Mouse (Mus musculus) stomach, embryonic 14.5 days (tissue): ENCODE results near the gene Eif4e. TPM values are rescaled to one million over a fixed set of nuclear protein-coding genes. Genes with fewer than 3 reads are reported as not detected.

Experiments
- ATAC-seq: fragments of 200-750 bp; cut with Nextera tagmentation; 2 replicates; pipeline ENCODE4 v1.8.0; 2017; ENCODE audit warnings: low read depth, moderate TSS enrichment; ENCODE audit not compliant: insufficient number of reproducible peaks, insufficient read depth, low FRiP score
- H3K27ac ChIP-seq: fragments of 300-500 bp; sonication (generic); 2 replicates; pipeline ENCODE4 v1.5.1; 2014; ENCODE audit warnings: mild to moderate bottlenecking, low read length, moderate library complexity, mixed read lengths
- H3K27me3 ChIP-seq: fragments of 300-500 bp; sonication (generic); 2 replicates; pipeline ENCODE4 v1.6.1; 2014; ENCODE audit warnings: low read length, control low read depth, mixed read lengths; ENCODE audit not compliant: control insufficient read depth, insufficient read depth
- H3K36me3 ChIP-seq: fragments of 300-500 bp; sonication (generic); 2 replicates; pipeline ENCODE4 v1.6.1; 2014; ENCODE audit warnings: mild to moderate bottlenecking, control low read depth, low read length, moderate library complexity, mixed read lengths; ENCODE audit not compliant: control insufficient read depth, insufficient read depth
- H3K4me1 ChIP-seq: fragments of 300-500 bp; sonication (generic); 2 replicates; pipeline ENCODE4 v1.6.1; 2014; ENCODE audit warnings: low read length, control low read depth, mixed read lengths; ENCODE audit not compliant: control insufficient read depth, insufficient read depth
- H3K4me2 ChIP-seq: fragments of 300-500 bp; sonication (generic); replicated peaks from 2 replicates; pipeline ENCODE4 v1.6.1; 2014; ENCODE audit warnings: low read depth, low read length, control low read depth
- H3K4me3 ChIP-seq: fragments of 300-500 bp; sonication (generic); 2 replicates; pipeline ENCODE4 v1.5.1; 2014; ENCODE audit warnings: low read depth, low read length, control low read depth
- H3K9ac ChIP-seq: fragments of 300-500 bp; sonication (generic); replicated peaks from 2 replicates; pipeline ENCODE4 v1.6.1; 2014; ENCODE audit warnings: low read depth, mild to moderate bottlenecking, control low read depth, low read length, moderate library complexity, mixed read lengths
- H3K9me3 ChIP-seq: fragments of 300-500 bp; sonication (generic); 2 replicates; pipeline ENCODE4 v1.6.1; 2016; ENCODE audit warnings: low read depth, low read length, control low read depth; ENCODE audit not compliant: control insufficient read depth
- WGBS: fragments of 180-500 bp; shearing (Covaris S2); extraction: QIAGEN DNeasy Blood & Tissue Kit; methylation state at CpG from one replicate; pipeline ENCODE4 v1.1.7; 2014; 5-methylcytosine and 5-hydroxymethylcytosine counted together
- polyA plus RNA-seq: library from polyadenylated mRNA; unstranded; fragments of >200 nt; fragmentation: Nextera tagmentation; extraction: Ambion mirVana; gene quantifications from 2 replicates; pipeline ENCODE4 v1.2.1, GENCODE M21; 2014

Eif4e gene
- polyA plus RNA-seq = 343 and 347 TPM in 2 replicates

- peak within 1 kb of the TSS; percentile 92 for H3K4me3 ChIP-seq
- no peaks in the 10 kb centered on the region for H3K9me3 ChIP-seq
- WGBS = 2% methylated on average over 39 of the region's 39 CpGs
- H3K4me1 ChIP-seq = peaks cover 21% of the 10 kb centered on the region
- peak within 1 kb of the TSS; percentile 31; the same call in 1 of the 2 replicates for H3K9ac ChIP-seq
- peak within 1 kb of the TSS; percentile 49 for H3K4me2 ChIP-seq
- H3K27ac ChIP-seq = peak within 1 kb of the TSS; percentile 85
- H3K27me3 ChIP-seq = no peaks in the 10 kb centered on the region
- ATAC-seq = peak; percentile 33
- no peaks in the 10 kb centered on the region for H3K36me3 ChIP-seq
These were observed at the start of gene Eif4e for GRCm38 (mm10) chr3:138526073-138526915. Gene Eif4e (plus strand): TSS chr3:138526179.

GRCm38 (mm10) chr3:138479489-138479888 lies 46.5 kb upstream of the Eif4e start:
- no peaks in the 10 kb centered on the region for H3K27me3 ChIP-seq
- H3K4me3 ChIP-seq = no peak overlapping the region
- no peaks in the 10 kb centered on the region for H3K4me1 ChIP-seq
- no peak for ATAC-seq
- 92% methylated on average over 8 of the region's 8 CpGs for WGBS
- H3K36me3 ChIP-seq = peaks cover 12% of the 10 kb centered on the region
- no peak overlapping the region for H3K4me2 ChIP-seq
- no peak overlapping the region for H3K9ac ChIP-seq
- H3K9me3 ChIP-seq = no peaks in the 10 kb centered on the region
- H3K27ac ChIP-seq = no peak overlapping the region

GRCm38 (mm10) chr3:138481526-138482284 lies 44.3 kb upstream of the Eif4e start:
- H3K9ac ChIP-seq = no peak overlapping the region
- H3K27ac ChIP-seq = no peak overlapping the region
- no peaks in the 10 kb centered on the region for H3K4me1 ChIP-seq
- no peak overlapping the region for H3K4me2 ChIP-seq
- no peak overlapping the region for H3K4me3 ChIP-seq
- 67% methylated on average over 14 of the region's 14 CpGs for WGBS
- H3K27me3 ChIP-seq = no peaks in the 10 kb centered on the region
- no peaks in the 10 kb centered on the region for H3K9me3 ChIP-seq
- H3K36me3 ChIP-seq = peaks cover 18% of the 10 kb centered on the region
- ATAC-seq = no peak

- WGBS = 76% methylated on average over 2 of the region's 2 CpGs
- no peaks in the 10 kb centered on the region for H3K9me3 ChIP-seq
- H3K27me3 ChIP-seq = no peaks in the 10 kb centered on the region
- no peak overlapping the region for H3K4me3 ChIP-seq
- no peak overlapping the region for H3K4me2 ChIP-seq
- peaks cover 18% of the 10 kb centered on the region for H3K36me3 ChIP-seq
- no peak overlapping the region for H3K27ac ChIP-seq
- no peak overlapping the region for H3K9ac ChIP-seq
- no peak for ATAC-seq
- H3K4me1 ChIP-seq = no peaks in the 10 kb centered on the region
These were observed 42.7 kb upstream of the Eif4e start for GRCm38 (mm10) chr3:138483240-138483639.

- H3K27ac ChIP-seq = peak overlapping the region; percentile 59
- peaks cover 6% of the 10 kb centered on the region for H3K36me3 ChIP-seq
- peak; percentile 25 for ATAC-seq
- no peaks in the 10 kb centered on the region for H3K27me3 ChIP-seq
- H3K4me1 ChIP-seq = no peaks in the 10 kb centered on the region
- WGBS = under 1% methylated on average over 61 of the region's 61 CpGs
- peak overlapping the region; percentile 73 for H3K4me2 ChIP-seq
- H3K4me3 ChIP-seq = peak overlapping the region; percentile 83
- no peaks in the 10 kb centered on the region for H3K9me3 ChIP-seq
- H3K9ac ChIP-seq = peak overlapping the region; percentile 87
These were observed 37.2 kb upstream of the Eif4e start for GRCm38 (mm10) chr3:138488584-138489326.

GRCm38 (mm10) chr3:138489327-138490033 lies 36.5 kb upstream of the Eif4e start, which contains the start of gene Metap1:
Gene Metap1 (minus strand): TSS chr3:138489515.
- H3K9me3 ChIP-seq = no peaks in the 10 kb centered on the region
- H3K4me1 ChIP-seq = no peaks in the 10 kb centered on the region
- peaks cover 6% of the 10 kb centered on the region for H3K36me3 ChIP-seq
- H3K4me3 ChIP-seq = peak within 1 kb of the TSS; percentile 83
- peak within 1 kb of the TSS; percentile 73 for H3K4me2 ChIP-seq
- peak; percentile 99 for ATAC-seq
- peak within 1 kb of the TSS; percentile 59 for H3K27ac ChIP-seq
- peak within 1 kb of the TSS; percentile 87 for H3K9ac ChIP-seq
- under 1% methylated on average over 58 of the region's 65 CpGs for WGBS
- no peaks in the 10 kb centered on the region for H3K27me3 ChIP-seq

- no peaks in the 10 kb centered on the region for H3K27me3 ChIP-seq
- no peaks in the 10 kb centered on the region for H3K9me3 ChIP-seq
- WGBS = 24% methylated on average over 6 of the region's 6 CpGs
- H3K27ac ChIP-seq = no peak overlapping the region
- peaks cover 6% of the 10 kb centered on the region for H3K36me3 ChIP-seq
- ATAC-seq = no peak
- no peak overlapping the region for H3K9ac ChIP-seq
- no peaks in the 10 kb centered on the region for H3K4me1 ChIP-seq
- peak overlapping the region; percentile 83 for H3K4me3 ChIP-seq
- H3K4me2 ChIP-seq = peak overlapping the region; percentile 48
These were observed 36.0 kb upstream of the Eif4e start for GRCm38 (mm10) chr3:138490034-138490337.

- no peak for ATAC-seq
- no peaks in the 10 kb centered on the region for H3K9me3 ChIP-seq
- H3K4me2 ChIP-seq = no peak overlapping the region
- no peak overlapping the region for H3K27ac ChIP-seq
- 84% methylated on average over 3 of the region's 3 CpGs for WGBS
- H3K4me3 ChIP-seq = no peak overlapping the region
- H3K27me3 ChIP-seq = no peaks in the 10 kb centered on the region
- no peaks in the 10 kb centered on the region for H3K4me1 ChIP-seq
- H3K9ac ChIP-seq = no peak overlapping the region
- no peaks in the 10 kb centered on the region for H3K36me3 ChIP-seq
These were observed 32.3 kb upstream of the Eif4e start for GRCm38 (mm10) chr3:138493668-138494067.
